Mouse (Mus musculus) mouse embryonic stem cell (cell line): ENCODE data around the gene Snrpn.
"Not testable (repeated sequence)": the region's sequence is repeated elsewhere in the genome, so short reads cannot be mapped to it uniquely, and the experiment has no call there.

ENCODE experiments used
- in situ Hi-C, 2 experiments: fragments of 300-500 bp; cut with MboI; formaldehyde crosslinking; loops; 1 replicate in 1 of 2; 3 replicates in 1 of 2; pipeline ENCODE4 v1.14.3; 2019 to 2020; ENCODE audit warnings: low sequenced_read_pairs in 2 of 2, low pct_unique_long_range_greater_than_20kb in 1 of 2, mixed read lengths in 1 of 2; ENCODE audit not compliant: unreplicated experiment in 1 of 2

Gene Snrpn

DNA sequence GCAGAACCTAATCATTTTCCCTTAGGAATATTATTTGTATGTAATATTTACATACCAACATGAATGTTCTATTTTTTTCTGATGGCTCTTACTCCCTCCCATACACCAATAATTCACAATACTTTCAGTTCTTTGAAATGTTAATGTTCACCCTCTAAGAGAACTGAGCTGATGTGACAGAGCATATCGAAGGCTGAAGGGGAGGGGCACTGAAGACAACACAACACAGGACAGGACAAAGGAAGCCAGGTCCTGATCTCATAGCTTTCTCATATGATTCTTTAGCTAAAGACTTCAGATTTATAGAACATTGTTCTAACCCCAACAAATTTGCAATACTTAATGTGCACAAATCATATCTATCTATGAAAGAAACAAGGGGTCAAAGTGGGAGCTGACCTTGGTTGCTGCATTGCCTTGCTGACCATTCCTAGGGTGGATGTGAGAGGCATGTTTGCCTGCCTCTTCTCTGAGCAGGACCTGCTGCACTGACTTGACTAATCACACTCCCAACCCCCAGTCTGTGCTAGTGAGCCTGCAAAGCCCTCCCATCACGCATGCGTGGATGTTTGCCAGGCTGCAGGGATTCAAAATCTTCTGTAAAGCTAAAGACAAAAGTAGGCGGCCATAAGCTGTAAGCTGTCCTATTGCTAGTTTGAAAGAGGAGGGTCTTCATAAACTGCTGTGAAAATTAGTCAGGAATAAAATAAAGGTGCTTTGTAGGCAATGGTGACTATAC is at the start of gene Snrpn:
Gene Snrpn (minus strand): TSS at position 478 of the 739 bp plus-strand sequence.
- in situ Hi-C loops = no loop called here

DNA sequence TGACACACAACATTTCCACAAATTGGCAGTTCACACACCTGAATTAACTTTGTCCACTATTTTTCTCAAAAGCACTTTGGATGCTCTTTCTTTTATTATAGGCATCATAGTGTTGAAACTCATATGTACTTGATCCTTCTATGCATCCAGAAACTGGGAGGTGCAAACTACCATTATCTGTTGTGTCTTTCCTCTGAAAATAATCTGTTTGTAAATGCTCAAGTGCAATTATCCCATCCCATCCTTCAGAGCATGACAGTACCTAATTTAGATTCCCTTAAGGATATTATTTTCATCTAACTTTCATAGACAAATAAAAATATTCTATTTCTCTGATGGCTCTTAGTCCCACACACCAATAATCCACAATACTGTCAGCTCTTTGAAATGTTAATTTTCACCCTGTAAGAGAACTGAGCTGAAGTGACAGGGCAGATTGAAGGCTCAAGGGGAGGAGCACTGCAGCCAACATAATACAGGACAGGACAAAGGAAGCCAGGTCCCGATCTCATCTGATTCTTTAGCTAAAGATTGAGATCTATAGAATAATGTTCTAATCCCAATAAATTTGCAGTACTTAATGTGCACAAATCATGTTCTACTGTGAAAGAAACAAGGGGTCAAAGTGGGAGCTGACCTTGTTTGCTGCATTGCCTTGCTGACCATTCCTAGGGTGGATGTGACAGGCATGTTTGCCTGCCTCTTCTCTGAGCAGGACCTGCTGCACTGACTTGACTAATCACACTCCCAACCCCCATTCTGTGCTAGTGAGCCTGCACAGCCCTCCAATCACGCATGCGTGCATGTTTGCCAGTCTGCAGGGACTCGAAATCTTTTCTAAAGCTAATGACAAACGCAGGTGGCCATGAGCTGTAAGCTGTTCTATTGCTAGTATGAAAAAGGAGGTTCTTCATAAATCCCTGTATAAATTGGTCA is 30.5 kb upstream of the Snrpn start:
- in situ Hi-C loops = no loop called here

DNA sequence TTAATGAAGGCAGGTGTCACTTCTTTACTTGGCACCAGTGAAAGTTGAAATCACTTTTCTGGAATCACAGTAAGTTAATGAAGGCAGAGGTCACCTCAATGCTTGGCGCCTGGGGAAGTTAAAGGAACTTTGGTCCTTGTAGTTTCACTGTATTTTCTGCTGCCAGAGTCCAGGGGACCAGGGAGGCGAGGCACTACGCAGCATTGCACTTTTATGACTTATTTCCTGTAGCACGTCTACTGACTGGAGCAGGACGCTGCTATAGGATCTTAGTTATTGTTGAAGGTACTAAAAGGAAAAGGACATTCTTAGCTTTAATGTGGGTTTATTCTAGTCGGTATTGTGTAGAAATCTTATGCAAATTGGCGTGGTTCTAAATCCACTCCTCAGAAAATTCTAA is 14.7 kb downstream of the Snrpn start:
- in situ Hi-C loops = no loop called here

DNA sequence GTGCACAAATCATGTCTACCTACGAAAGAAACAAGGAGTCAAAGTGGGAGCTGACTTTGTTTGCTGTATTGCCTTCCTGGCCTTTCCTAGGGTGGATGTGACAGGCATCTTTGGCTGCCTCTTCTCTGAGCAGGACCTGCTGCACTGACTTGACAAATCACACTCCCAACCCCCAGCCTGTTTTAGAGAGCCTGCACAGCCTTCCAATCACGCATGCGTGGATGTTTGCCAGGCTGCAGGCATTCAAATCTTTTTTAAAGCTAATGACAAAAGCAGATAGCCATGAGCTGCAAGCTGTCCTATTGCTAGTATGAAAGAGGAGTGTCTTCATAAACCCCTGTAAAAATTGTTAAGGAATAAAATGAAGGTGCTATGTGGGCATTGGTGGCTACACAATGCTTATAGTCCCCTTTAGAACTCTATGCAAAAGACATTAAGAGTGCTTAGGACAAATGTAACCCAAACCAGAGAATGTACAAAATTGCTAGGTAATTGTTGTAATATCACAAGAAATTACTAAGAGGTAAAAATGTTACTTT is 16.9 kb downstream of the Snrpn start:
- in situ Hi-C loops = not testable (repeated sequence)

DNA sequence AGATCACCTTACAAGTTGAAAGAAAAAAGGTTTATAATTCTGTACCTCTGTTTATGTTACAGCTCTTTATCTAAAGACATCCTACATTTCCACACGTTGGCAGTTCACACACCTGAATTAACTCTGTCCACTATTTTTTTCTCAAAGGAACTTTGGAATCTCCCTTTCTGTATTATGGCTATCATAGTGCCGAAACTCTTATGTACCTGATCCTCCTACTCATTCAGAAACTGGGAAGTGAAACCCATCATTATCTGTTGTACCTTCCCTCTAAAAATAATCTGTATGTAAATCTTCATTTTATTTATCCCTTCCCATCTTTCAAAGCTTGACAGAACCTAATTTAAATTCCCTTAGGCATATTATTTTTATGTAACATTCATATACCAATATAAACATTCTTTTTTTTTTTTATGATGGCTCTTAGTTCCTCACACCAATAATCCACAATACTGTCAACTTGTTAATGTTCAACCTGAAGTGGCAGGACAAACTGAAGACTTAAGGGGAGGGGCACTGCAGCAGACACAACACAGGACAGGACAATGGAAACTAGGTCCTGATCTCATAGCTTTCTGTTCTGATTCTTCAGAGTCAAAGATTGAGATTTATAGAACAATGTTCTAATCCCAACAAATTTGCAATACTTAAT is 17.5 kb downstream of the Snrpn start:
- in situ Hi-C loops = no loop called here

DNA sequence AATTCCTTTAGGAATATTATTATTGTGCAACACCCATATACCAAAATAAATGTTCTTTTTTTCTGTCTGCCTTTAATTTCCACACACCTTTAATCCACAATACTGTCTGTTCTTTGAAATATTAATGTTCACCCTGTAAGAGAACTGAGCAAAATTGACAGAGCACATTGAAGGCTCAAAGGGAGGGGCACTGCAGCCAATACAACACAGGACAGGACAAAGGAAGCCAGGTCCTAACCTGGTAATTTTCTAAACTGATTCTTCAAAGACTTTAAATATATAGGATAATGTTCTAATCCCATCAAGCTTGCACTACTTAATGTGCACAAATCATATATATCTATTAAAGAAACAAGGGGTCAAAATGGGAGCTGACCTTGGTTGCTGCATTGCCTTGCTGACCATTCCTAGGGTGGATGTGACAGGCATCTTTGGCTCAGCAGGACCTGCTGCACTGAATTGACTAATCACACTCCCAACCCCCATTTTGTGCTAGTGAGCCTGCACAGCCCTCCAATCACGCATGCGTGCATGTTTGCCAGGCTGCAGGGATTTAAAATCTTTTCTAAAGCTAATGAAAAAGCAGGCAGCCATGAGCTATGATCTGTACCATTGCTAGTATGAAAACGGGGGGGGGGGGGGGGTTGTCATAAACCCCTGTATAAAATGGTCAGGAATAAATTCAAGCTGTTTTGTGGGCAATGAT is 42.7 kb downstream of the Snrpn start:
- in situ Hi-C loops = no loop called here

DNA sequence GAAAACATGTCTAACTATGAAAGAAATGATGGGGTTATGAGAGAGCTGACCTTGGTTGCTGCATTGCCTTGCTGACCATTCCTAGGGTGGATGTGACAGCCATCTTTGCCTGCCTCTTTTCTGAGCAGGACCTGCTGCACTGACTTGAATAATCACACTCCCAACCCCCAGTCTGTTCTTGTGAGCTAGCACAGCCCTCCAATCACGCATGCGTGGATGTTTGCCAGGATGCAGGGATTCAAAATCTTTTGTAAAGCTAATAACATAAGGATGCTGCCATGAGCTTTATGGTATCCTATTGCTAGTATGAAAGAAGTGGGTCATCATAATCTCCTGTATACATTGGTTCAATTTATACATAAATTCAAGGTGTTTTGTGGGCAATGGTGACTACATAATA is 63.7 kb downstream of the Snrpn start:
- in situ Hi-C loops = no loop called here

DNA sequence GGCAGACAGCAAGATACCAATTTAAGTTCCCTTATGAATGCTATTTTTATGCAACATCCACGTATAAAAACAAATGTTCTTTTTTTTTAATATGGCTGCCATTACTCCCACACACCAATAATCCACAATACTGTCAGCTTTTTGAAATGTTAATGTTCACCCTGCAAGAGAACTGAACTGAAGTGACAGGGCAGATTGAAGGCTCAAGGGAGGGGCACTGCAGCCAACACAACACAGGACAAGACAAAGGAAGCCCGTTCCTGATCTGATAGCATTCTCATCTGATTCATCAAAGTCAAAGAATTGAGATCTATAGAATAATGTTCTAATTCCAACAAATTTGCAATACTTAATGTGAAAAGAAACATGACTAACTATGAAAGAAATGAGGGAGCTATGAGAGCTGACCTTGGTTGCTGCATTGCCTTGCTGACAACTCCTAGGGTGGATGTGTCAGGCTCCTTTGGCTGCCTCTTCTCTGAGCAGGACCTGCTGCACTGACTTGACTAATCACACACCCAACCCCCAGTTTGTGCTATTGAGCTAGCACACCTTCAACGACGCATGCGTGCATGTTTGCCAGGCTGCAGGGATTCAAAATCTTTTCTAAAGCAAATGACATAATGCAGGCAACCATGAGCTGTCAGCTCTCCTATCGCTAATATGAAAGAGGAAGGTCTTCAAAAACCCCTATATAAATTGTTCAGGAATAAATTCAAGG is 92.4 kb downstream of the Snrpn start:
- in situ Hi-C loops = no loop called here

DNA sequence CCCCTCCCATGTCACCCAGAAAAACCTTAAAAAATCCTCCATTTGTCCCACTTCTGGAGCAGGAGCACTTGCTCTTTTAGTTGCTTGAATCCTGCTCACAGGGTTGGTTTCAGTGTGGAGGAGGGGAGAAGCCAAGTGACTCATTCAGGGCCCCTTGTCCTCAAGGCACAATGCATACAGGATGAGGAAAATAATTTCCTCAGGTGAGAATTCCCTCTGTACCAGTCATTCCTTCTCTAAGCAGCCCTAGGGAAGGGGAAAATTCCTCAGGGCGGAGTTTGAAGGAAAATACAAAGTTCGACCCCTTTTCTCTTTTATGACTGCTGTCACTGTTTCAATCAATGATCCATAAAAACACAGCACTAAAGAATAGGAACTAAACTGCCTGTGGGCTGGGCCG is 126.8 kb downstream of the Snrpn start:
- in situ Hi-C loops = no loop called here

DNA sequence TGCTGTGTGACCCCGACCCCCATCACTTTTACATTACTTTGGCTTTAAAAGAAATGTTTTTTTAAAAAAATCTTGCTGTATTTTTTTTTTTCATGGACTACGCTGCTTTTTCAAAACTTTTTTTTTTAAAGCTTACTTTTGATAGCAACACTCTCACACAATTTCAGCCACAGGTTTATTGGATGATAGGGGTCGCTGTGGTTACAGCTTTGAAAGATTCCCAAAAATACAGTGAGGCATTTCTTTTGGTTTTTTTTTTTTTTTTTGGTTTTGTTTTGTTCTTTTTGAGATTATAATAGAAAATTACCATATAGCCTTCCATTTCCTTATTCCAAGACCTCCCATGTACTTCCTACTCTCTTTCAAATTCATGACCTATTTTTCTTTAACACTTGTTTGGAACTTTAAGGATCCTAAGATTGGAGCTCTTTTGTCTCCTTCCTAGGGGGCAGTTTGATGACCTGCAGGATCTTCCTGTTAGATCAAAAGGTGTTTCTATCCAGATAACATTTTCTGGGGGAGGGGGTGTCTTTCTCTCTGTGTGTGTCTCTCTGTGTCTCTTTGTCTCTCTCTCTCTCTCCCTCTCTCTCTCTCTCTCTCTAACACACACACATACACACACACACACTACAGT is 132.2 kb downstream of the Snrpn start:
- in situ Hi-C loops = no loop called here

DNA sequence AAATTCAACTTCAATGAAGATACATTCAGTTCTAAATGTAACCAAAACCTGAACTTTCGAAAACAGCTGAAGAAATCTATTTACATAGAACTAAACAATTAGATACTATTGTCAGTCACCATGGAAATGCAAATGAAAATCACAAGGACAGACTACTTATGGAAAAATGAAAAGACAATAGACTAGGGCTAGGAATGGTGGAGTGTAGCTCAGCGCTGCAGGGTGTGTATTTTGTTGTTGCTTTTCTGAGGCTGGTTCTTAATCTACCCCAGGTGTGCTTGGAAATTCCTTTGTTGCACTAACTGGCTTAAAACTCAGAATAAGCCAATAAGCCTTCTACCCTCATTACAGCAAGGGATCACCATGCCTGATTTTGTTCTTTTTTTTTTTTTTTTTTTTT is 133.8 kb downstream of the Snrpn start:
- in situ Hi-C loops = no loop called here

DNA sequence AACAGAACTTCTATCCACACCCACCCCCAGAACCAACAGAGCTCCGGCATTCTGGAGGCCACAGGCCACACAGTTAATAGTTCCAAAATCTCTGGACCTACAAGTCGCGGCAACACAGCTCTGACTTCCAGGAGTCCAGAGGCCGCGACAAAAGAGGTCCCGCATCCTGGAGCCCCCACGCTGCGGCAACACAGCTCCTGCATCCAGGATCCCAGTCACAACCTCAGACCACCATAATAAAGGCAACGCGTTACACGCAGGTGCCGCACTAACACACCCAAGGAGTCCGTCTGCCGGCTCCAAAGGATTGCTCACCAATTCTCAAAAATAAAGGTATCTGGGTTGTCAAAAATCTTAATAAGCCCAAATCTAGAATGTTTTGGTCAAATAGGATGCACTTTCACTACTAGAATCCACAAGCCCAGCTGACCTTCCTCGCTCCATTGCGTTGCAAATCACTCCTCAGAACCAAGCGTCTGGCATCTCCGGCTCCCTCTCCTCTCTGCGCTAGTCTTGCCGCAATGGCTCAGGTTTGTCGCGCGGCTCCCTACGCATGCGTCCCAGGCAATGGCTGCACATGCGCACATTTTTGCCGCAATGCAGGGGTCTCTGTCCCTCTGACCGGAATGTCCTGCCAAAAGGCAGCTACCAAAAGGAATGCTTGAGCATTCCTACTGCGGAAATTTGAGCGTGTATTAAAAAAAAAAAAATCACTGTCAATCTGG is 135.3 kb downstream of the Snrpn start, which contains the start of the genes Snurf and Gm38393:
Gene Snurf (minus strand): TSS at position 444 of the 725 bp plus-strand sequence.
Gene Gm38393 (minus strand): TSS at position 459 of the 725 bp plus-strand sequence.
- in situ Hi-C loops = no loop called here

DNA sequence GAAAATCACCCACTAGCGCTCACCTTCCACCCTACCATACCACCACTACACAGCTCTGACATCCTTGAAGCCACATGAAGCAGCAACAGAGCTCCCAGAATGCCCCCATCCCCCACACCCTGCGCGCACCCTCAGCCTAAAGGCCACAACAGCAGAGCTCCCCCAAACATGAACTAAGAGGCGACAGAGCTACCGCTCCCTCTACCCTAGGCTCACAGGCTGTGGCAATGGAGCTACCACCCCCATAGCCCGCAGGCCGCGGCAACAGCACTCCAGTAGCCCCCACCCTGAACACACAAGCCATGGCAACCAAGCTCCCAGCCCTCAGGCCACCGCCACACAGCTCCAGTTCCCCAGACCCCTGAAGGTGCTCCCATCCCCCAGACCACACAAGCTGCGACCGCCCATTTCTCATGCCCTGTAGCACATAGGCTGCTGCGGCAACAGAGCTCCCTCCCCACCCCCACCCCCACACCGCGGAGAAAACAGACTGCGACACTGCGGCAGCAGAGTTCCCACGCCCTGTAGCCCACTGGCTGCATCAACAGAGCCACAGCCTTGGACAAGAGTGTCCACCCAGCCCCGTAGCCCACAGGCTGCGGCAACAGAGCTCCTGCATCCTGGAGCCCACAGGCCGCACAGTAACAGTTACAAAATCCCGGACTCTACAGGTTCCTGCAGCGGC is 136.0 kb downstream of the Snrpn start:
- in situ Hi-C loops = no loop called here

DNA sequence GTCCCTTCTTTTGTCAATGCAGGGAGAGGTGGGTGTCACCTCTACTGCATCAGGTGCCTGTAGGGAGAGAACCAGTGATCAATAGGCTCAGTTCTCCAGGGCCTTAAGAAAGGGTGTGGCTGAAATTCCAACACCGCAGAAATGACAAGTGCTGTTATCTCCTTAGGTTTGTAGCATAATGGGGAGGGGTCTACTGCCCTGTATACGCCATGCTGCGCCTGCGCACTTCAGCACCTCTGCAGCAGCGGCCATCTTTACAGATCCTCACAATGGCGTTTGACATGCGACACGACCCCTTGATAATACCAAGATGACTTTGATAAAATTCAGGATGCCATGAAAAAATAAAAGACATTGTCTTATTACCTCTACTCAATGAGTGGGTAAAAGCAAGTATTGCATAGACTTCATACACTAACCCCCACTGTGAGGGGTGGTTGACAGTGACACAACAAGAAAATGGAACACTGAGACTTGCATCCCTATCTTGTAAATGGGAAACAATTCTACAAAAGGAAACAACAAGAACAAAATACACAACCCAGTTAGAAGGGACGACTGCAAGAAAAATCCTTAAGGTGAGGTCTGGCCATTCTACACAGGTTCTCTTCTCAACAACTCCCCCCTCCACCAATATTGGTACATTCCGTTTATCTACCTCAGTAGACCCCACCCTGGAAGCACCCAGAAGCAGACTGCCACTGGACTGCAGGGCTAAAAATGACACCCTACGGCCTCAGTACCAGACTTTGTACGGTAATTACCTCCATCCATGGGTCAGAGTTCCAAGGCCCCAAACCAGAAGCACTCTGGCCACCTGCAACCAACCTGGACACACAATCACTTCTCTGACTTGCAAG is 136.8 kb downstream of the Snrpn start:
- in situ Hi-C loops = no loop called here

DNA sequence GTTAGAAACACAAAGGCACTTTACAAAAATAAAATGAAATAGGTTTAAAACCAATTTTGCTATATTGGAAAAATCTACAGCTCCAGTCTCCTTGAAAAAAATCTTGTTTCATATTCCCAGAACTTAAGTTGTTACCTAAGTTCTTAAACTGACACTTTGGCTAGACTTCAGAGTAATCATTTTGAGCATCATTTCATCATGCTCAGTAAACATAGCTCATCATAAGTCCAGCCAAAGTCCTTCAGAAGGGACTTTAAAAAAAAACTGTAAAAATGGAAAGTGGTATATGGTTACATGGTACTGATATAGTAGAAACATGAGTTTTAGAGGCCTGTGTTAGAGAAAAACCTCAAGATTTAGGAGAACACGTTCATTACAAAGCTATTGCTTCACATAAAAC is 161.4 kb downstream of the Snrpn start:
- in situ Hi-C loops = no loop called here
